Mouse (Mus musculus) liver, embryonic 14.5 days (tissue): ENCODE data around the gene Mrps12.

Experiments
- CTCF ChIP-seq: IDR thresholded peaks from 2 replicates; pipeline ENCODE4 v1.5.1; 2016; ENCODE audit warnings: antibody characterized with exemption, low read depth, control low read depth
- EP300 ChIP-seq: IDR thresholded peaks from 2 replicates; pipeline ENCODE4 v1.6.1; 2016; ENCODE audit warnings: antibody characterized with exemption, low read depth

DNA sequence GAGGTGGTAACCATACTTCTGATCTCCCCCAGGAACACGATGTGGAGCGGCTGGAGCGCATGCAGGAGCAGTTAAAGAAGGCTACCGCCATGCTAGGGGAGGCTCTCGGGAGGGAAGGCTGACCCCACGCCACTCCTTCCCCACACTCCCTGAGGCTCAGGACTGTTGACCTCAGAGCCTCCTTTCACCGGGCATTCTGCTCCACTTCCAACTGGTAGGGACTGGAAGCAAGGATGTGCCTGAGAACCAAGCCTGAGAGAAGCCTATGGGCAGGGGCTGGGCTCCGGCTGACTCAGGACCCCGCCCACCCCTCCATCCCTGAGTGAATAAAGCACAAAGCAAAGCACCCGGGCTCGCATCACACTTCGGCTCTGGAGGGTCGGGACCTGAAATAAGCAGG, 17.0 kb upstream of the Mrps12 start:
- TF ChIP-seq CTCF (no peak), EP300 (no peak)
